Mouse (Mus musculus) kidney, adult 2 months (tissue): Measurements from ENCODE around the gene Gm37240.

Source experiments
- CTCF ChIP-seq: fragments of 200-500 bp; conservative IDR thresholded peaks from 2 replicates; pipeline ENCODE4 v1.5.1; 2011; ENCODE audit warnings: low read depth, mild to moderate bottlenecking, control low read depth, low read length, moderate library complexity, mixed read lengths; ENCODE audit not compliant: insufficient read depth, insufficient read length
- POLR2A ChIP-seq: fragments of 200-500 bp; IDR thresholded peaks from one replicate; pipeline ENCODE4 v1.6.1; 2011; ENCODE audit warnings: low read depth, low read length, control low read depth

GRCm38 (mm10) chr3:85064113-85064512 is 823.2 kb downstream of the Gm37240 start:
- TF ChIP-seq POLR2A (no peak), CTCF (no peak)
